Mouse (Mus musculus) large intestine, adult 2 months (tissue): ENCODE measurements around the gene Cpe. TPM values are rescaled to one million over a fixed set of nuclear protein-coding genes. Genes with fewer than 3 reads are reported as not detected.
A peak's percentile ranks its signal among the peaks of the same experiment; 100 is the strongest.

Experiments used
- DNase-seq: peaks from one replicate; pipeline ENCODE4 v3.0.0-alpha.2; 2012; ENCODE audit warnings: low read depth, low spot score
- WGBS: fragments of 180-500 bp; shearing (Covaris S2); methylation state at CpG from one replicate; pipeline ENCODE4 v1.1.7; 2018; 5-methylcytosine and 5-hydroxymethylcytosine counted together
- polyA plus RNA-seq: library from polyadenylated mRNA; depleted of rRNA; stranded (reverse); fragments of >200 nt; gene quantifications from 2 replicates; pipeline ENCODE4 v1.2.3, GENCODE M21; 2012; rRNA removed

The Cpe gene
- polyA plus RNA-seq, 1 experiment, result 43.0 TPM

DNA sequence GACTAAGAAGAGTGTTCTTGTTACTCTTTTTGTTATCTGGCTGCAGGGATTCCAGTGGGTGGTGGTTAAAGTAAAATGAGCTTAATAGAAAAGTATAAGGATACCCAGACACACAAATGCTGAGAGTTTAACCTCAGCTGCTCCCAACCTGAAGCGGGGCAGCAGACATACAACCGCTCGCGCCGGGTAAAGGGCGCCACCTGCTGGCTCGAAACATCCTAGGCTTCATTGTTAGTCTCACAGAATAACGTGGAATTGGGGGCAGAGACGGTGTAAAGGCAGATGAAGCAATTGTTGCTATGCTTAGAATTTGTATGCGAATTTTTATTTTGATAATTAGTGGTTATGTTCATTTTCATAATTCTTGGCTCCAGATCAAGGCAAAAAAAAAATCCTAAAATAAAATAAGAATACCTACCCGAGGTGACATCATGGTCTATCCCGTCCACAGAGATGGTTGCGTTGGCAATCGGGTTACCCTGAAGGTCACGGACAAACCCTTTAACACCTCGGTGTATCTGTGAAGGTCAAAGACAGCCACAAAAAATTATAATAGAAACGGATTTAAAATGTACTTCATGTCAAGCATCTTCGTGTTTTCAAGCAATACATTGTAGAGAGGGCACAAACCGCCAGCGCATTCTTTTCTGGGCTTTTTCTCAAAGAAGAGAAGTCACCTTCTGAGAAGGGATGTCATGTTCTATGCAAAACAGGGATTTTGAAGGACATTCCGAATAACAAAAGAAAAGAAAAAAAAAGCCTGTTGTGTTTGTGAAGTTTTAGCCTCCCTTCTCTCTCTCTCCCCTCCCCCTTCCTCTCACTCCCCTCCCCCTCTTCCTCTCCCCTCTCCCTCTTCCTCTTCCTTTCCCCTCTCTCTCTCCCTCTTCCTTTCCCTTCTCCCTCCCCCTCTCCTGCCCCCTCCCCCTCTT lies 95.5 kb downstream of the Cpe start:
- no peak for DNase-seq
- WGBS, result 35% methylated on average over 21 of the region's 21 CpGs

DNA sequence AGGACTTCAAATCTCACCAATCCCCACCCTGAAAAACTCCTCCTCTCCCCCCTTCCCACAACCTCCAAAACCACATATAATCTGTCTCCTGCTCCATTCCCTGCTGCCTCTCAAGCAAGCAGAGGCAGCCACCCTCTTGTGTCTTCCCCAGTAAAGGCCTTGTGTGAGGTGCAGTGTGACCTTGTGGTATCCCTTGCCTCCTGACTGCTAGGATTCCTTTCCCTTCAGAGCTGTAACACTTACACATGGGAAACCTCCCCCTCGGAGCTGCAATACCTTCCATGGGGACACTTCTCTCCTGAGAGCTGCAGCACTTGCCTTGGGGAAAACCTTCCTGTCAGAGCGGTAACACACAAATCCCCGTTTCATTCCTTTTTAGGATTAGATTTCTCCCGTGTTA lies 96.5 kb downstream of the Cpe start:
- no peak for DNase-seq
- 73% methylated on average over 4 of the region's 4 CpGs for WGBS

DNA sequence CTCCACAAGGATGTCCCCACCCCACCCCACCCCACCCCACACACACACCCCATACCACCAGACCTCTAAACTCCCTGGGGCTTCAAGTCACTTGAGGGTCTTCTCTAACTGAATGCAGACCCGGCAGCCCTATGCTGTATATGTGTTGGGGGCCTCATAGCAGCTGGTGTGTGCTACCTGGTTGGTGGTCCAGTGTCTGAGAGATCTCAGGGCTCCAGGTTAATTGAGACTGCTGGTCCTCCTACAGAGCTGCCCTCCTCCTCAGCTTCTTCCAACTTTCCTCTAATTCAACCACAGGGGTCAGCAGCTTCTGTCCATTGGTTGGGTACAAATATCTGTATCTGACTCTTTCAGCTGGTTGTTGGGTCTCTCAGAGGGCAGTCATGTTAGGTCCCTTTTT lies 102.4 kb downstream of the Cpe start:
- no peak for DNase-seq
- WGBS, result 69% methylated on average over 1 of the region's 1 CpGs

DNA sequence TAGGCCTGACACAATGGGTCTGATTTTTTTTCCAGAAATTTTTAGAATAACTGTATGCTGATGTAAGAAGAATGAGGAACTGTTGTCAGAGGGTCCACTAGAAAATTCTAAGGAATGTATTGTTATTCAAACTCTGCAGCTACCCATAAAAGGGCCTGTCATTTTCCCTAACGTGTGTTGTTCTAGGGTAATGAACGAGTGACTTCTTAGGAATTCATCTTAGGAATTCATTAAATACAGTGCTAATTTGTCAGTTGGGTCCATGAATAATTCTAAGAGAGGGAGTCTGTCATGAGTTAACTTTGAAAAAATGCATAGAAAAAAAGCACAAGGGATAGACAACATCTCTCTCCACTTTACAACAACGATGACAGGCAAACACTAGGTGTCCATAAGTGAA lies 110.0 kb downstream of the Cpe start:
- DNase-seq, result no peak
- 50% methylated on average over 3 of the region's 3 CpGs for WGBS

DNA sequence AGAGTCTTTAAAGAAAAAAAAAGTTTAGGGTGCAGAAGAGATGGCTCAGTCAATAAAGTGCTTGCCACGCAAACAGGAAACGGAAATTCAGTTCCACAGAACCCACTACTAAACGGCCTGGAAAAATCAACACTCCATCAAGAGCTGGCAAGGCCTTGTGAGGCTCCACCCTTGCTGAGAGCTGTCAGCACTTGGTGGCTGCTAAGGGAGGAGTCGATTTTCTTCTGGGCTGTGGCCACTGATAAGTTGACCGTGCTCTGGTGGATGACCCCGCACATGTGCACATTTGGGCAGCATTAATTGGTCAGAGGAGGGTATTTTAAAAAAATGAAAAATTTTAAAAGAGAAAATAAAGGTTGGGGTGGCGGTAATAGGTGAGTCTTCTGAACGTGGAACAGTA lies 114.6 kb downstream of the Cpe start:
- WGBS, result 44% methylated on average over 8 of the region's 8 CpGs

DNA sequence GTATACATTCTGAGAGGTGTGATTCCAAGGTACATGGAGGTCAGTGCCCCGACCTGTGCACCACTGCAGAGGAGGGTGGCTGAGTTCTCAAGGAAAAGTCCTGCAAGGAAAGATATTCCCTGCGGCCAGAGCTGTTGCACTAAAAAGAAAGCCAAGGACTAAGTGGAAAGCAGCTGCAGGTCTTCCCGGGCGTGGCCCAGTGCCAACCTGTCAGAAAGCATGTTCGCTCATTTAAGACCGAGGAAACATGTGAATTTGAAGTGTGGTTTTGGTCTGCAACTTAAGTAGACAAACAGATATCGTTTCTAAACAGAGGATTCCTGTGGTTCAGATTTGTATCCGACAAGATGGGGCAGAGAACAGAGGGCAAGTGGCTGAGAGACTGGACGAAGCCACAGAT lies 117.9 kb downstream of the Cpe start:
- DNase-seq, result no peak
- 66% methylated on average over 9 of the region's 9 CpGs for WGBS

More for the DNA sequence above, 114.6 kb downstream of the Cpe start:
- DNase-seq, result no peak

DNA sequence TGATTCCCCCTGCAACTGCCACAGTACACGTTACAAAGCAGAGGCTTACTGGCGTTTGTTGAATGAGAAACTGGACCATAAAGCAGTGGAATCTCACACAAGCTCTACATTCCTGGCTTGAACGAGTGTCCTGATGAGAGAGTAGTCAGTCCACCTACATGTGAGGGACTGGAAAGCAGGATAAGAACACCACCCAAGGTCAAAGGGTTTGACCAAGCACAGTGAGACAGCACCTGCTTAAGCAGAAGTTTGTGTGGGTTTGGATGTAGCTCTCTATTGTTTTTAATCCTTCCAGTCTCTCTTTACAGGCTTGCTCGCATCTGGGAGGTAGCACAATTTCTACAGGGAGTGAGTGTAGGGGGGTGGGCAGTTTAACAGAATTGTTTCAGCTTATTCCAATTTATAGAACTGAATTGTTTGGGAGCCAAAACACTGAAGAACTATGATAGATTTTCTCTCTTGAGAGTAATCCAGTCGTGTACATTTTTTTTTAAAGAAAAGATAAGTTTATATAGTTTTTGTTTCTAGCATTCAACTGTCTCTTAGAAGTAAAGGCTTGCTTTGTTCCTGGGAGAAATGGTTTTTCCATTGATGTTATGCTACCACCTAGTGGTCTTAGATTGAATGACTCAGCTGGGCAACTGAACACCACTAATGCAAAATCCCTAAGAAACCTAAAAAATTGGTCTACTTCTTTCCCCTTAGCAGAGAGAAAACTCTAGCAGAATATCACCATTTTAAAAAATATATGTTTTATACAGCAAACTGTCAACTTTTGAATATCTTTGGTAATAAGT lies 144.6 kb downstream of the Cpe start:
- peak; percentile 3 for DNase-seq
- WGBS, result 23% methylated on average over 5 of the region's 5 CpGs

DNA sequence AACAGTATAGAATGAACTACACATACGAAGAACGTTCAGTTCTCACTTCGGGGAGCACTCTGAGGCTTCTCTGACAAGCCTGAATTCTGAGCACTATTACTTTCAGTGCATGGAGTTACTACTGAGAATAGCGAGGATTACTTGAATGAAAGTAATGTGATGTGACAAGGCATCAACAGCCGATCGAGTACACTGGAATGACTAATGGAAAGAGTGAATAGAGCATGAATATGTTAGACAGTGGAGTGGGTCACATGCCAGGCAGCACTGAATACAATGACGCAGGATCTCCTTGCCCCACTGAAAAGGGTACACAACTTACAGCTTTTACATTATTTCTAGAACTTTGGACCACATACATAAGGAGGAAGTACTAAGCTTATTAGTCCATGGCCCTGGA lies 149.4 kb downstream of the Cpe start:
- WGBS, result 90% methylated on average over 7 of the region's 7 CpGs

More for the DNA sequence above, 149.4 kb downstream of the Cpe start:
- no peak for DNase-seq

Other genes with a start within 250 kb of the Cpe start
- gene Msmo1, start 40.7 kb upstream of the Cpe start, polyA plus RNA-seq, result 32.2 and 55.1 TPM in 2 replicates
- gene Klhl2, start 157.0 kb upstream of the Cpe start, polyA plus RNA-seq, result 10.2 and 12.3 TPM in 2 replicates